Mouse (Mus musculus): ENCODE results near the gene Zfp128. TPM values are rescaled to one million over a fixed set of nuclear protein-coding genes. Genes with fewer than 3 reads are reported as not detected.

Zfp128 gene
- polyA plus RNA-seq, 1 experiment from 2014 or later: 8.7 TPM

DNA sequence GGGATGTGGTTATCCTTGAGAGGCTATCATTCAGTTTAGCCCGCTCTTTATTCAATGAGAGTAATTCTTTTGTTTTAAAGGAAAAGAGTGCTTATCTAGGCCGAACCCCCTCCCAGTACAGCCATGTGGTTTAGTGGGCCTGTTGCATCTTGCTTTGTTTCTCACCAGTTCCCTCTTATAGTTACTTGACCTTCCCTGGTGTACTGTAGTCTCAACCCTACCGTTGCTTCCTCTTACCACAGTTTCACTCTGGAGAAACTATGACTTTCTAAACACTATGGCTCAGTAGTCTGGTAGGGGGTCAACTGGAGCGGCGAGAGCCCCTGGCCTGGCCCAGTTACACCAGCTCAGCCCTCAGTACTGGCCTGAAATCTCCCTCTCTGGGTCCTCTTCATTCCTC lies 6.6 kb downstream of the Zfp128 start:
- Histone ChIP-seq H3K4me2 (ENCODE audit: low read length) (no peak overlapping the region), H3K4me3 (ENCODE audit: low read depth, low read length) (no peak overlapping the region), H3K27ac (ENCODE audit: low read length) (no peak overlapping the region), H3K4me1 (ENCODE audit: control insufficient read depth, insufficient read depth, low read length) (0 out of 2 replicates have a peak, but pooled peaks cover 3% of the 10 kb centered on the region), H3K9ac (ENCODE audit: low read depth, low read length) (no peak overlapping the region), H3K9me3 (replicated peaks; ENCODE audit: control insufficient read depth, low read length, poor library complexity, severe bottlenecking) (no peaks in the 10 kb centered on the region), H3K27me3 (ENCODE audit: control insufficient read depth, insufficient read depth, low read depth, low read length) (no peaks in the 10 kb centered on the region), H3K36me3 (ENCODE audit: control insufficient read depth, insufficient read depth, low read length) (peaks cover 58% of the 10 kb centered on the region)
- ATAC-seq: no peak
- 94% methylated on average over 5 of the region's 5 CpGs for WGBS

DNA sequence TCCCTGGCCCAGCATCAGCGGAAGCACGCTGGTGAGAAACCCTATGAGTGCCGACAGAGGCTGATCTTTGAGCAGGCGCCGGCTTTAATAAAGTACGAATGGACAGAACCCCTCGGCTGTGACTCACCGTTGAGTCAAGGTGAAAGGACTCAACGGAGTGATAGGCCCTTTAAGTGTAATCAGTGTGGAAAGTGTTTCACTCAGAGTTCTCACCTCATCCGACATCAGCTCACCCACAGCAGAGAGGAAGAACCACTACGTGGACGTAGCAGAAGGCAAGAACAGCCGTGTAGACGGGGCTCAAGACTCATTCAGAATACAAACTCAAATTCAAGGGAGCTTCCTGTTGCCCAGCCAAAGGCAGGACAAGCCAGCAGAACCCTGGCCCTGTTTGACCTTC lies 10.0 kb downstream of the Zfp128 start:
- WGBS: 96% methylated on average over 14 of the region's 14 CpGs
- Histone ChIP-seq H3K9me3 (replicated peaks; ENCODE audit: control insufficient read depth, low read length, poor library complexity, severe bottlenecking) (no peaks in the 10 kb centered on the region), H3K36me3 (ENCODE audit: control insufficient read depth, insufficient read depth, low read length) (peaks cover 45% of the 10 kb centered on the region), H3K4me3 (ENCODE audit: low read depth, low read length) (no peak overlapping the region), H3K4me1 (ENCODE audit: control insufficient read depth, insufficient read depth, low read length) (no peaks in the 10 kb centered on the region), H3K27me3 (ENCODE audit: control insufficient read depth, insufficient read depth, low read depth, low read length) (no peaks in the 10 kb centered on the region), H3K27ac (ENCODE audit: low read length) (no peak overlapping the region), H3K4me2 (ENCODE audit: low read length) (no peak overlapping the region), H3K9ac (ENCODE audit: low read depth, low read length) (no peak overlapping the region)
- no peak for ATAC-seq

DNA sequence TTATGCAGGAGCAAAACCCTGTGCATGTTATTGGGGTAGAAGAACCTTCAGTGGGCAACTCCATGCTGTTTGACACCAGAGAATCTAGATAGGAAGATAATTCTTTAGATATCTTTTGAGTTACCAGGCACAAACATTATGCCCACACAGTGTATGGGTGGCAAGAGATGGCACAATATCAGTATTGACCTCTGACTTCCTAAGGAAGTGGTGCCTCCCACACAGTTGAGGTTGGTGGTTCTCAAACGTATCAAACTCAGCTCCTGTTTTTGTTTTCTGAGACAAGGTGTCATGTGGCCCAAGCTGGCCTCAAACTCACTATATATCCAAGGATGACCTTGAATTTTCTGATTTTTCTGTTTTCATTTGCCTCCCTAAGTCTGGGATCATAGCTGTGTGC lies 10.4 kb downstream of the Zfp128 start:
- ATAC-seq: no peak
- peaks cover 43% of the 10 kb centered on the region for H3K36me3 ChIP-seq (ENCODE audit: control insufficient read depth, insufficient read depth, low read length)

DNA sequence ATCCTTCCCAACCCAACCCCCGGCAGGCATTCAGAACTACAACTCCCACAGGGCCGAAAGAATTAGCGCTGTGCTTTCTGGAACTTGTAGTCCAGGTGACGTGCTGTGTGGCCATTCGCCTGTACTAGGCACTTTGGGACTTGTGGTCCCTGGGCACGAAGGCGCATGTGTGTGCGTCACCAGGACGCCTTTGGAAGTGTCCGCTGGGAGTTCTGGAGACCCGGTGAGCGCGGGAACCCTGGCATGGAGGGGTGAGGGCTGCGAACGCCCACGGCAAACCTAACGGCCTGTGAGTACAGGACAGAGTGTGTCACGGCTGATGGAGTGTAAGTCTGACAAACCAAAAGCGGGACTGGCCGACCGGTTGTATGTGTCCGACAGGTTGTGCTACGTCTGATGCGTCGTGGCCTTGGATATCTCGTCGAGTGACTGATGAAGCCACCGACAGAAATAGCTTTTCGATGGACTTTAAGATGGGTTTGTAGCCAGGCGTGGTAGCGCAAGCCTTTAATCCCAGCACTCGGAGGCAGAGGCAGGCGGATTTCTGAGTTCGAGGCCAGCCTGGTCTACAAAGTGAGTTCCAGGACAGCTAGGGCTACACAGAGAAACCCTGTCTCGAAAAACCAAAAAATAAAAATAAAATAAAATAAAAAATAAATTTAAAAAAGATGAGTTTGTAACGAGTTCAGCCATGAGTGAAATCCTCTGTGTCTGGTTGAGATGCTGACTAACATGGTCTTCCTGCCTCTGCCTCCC lies 16.9 kb downstream of the Zfp128 start, which contains the start of gene Zscan22:
TSS of gene Zscan22 (plus strand) at position 161 of the 756 bp plus-strand sequence.
- H3K4me2 ChIP-seq (ENCODE audit: low read length): peak within 1 kb of the TSS; percentile 58
- H3K4me3 ChIP-seq (ENCODE audit: low read depth, low read length): peak within 1 kb of the TSS; percentile 66
- H3K9ac ChIP-seq (ENCODE audit: low read depth, low read length): peak within 1 kb of the TSS; percentile 78
- peak; percentile 99 for ATAC-seq
- no peaks in the 10 kb centered on the region for H3K36me3 ChIP-seq (ENCODE audit: control insufficient read depth, insufficient read depth, low read length)
- H3K27me3 ChIP-seq (ENCODE audit: control insufficient read depth, insufficient read depth, low read depth, low read length): no peaks in the 10 kb centered on the region
- H3K9me3 ChIP-seq (replicated peaks; ENCODE audit: control insufficient read depth, low read length, poor library complexity, severe bottlenecking): no peaks in the 10 kb centered on the region
- WGBS: 6% methylated on average over 36 of the region's 36 CpGs
- peaks cover 8% of the 10 kb centered on the region for H3K4me1 ChIP-seq (ENCODE audit: control insufficient read depth, insufficient read depth, low read length)
- peak within 1 kb of the TSS; percentile 62 for H3K27ac ChIP-seq (ENCODE audit: low read length)

More for the DNA sequence above, 10.4 kb downstream of the Zfp128 start:
- no peak overlapping the region for H3K4me2 ChIP-seq (ENCODE audit: low read length)
- 86% methylated on average over 1 of the region's 1 CpGs for WGBS
- H3K27ac ChIP-seq (ENCODE audit: low read length): no peak overlapping the region
- H3K9ac ChIP-seq (ENCODE audit: low read depth, low read length): no peak overlapping the region
- no peaks in the 10 kb centered on the region for H3K4me1 ChIP-seq (ENCODE audit: control insufficient read depth, insufficient read depth, low read length)
- H3K4me3 ChIP-seq (ENCODE audit: low read depth, low read length): no peak overlapping the region
- H3K9me3 ChIP-seq (replicated peaks; ENCODE audit: control insufficient read depth, low read length, poor library complexity, severe bottlenecking): no peaks in the 10 kb centered on the region
- H3K27me3 ChIP-seq (ENCODE audit: control insufficient read depth, insufficient read depth, low read depth, low read length): no peaks in the 10 kb centered on the region

DNA sequence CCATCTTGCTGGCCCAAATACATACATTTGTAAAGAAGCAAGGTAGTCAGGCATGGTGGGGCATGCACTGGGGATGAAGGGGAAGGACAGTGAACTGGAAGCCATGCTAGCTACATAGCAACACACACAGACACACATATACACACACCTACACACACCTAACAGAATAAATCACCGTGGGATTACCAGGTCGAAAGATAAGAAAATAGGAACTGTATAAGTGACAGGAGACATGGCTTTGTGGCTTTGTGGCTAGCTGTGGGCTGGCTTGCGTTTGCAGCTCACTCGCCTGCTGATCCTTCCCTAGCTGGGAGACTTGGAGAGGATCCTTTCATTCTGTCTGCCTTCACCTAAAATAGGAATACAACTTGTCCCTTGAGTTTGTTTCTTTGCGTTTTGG lies 20.5 kb downstream of the Zfp128 start:
- no peak overlapping the region for H3K9ac ChIP-seq (ENCODE audit: low read depth, low read length)
- no peak overlapping the region for H3K27ac ChIP-seq (ENCODE audit: low read length)
- H3K4me2 ChIP-seq (ENCODE audit: low read length): no peak overlapping the region
- no peaks in the 10 kb centered on the region for H3K27me3 ChIP-seq (ENCODE audit: control insufficient read depth, insufficient read depth, low read depth, low read length)
- H3K4me3 ChIP-seq (ENCODE audit: low read depth, low read length): no peak overlapping the region
- H3K9me3 ChIP-seq (replicated peaks; ENCODE audit: control insufficient read depth, low read length, poor library complexity, severe bottlenecking): no peaks in the 10 kb centered on the region
- H3K36me3 ChIP-seq (ENCODE audit: control insufficient read depth, insufficient read depth, low read length): peaks cover 7% of the 10 kb centered on the region; the same call in 1 of the 2 replicates
- WGBS: 93% methylated on average over 5 of the region's 5 CpGs
- no peak for ATAC-seq
- H3K4me1 ChIP-seq (ENCODE audit: control insufficient read depth, insufficient read depth, low read length): peaks cover 8% of the 10 kb centered on the region

DNA sequence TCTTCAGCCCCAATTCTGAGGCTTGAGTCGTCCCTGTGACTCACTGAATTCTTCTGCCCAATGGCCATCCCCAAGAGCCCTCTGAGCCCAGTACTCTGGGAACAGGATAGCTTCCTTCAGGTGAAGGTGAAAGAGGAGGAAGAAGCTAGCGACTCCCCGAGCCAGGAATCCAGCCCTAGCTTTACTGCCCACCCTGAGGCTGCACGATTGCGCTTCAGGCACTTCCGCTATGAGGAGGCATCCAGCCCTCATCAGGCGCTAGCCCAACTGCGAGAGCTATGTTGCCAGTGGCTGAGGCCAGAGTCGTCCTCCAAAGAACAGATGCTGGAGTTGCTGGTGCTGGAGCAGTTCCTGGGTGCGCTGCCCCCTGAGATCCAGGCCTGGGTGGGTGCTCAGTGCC lies 22.6 kb downstream of the Zfp128 start:
- H3K36me3 ChIP-seq (ENCODE audit: control insufficient read depth, insufficient read depth, low read length): peaks cover 26% of the 10 kb centered on the region
- H3K9me3 ChIP-seq (replicated peaks; ENCODE audit: control insufficient read depth, low read length, poor library complexity, severe bottlenecking): no peaks in the 10 kb centered on the region

DNA sequence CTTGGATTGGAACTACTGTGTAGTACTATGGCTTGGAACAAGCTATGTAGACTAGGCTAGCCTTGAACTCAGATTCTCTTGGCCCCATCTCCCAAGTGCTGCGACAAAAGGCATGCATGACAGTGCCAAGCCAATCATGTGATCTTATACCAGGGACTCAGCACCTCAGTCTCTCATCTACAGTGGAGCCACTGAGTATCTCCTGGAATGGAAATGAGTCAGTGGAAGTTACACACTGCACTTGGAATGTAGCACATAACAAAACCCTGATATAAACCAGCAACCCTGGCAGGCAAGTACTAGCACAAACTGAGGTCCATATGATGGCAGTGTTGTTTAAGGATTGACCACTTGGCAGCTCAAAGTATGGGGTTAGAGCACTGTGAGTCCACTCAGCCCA lies 24.2 kb downstream of the Zfp128 start:
- H3K4me1 ChIP-seq (ENCODE audit: control insufficient read depth, insufficient read depth, low read length): peaks cover 3% of the 10 kb centered on the region; the same call in 1 of the 2 replicates
- WGBS: 100% methylated on average over 1 of the region's 1 CpGs
- H3K9ac ChIP-seq (ENCODE audit: low read depth, low read length): no peak overlapping the region
- H3K27ac ChIP-seq (ENCODE audit: low read length): no peak overlapping the region
- H3K27me3 ChIP-seq (ENCODE audit: control insufficient read depth, insufficient read depth, low read depth, low read length): no peaks in the 10 kb centered on the region
- H3K4me3 ChIP-seq (ENCODE audit: low read depth, low read length): no peak overlapping the region
- peaks cover 26% of the 10 kb centered on the region for H3K36me3 ChIP-seq (ENCODE audit: control insufficient read depth, insufficient read depth, low read length)
- H3K9me3 ChIP-seq (replicated peaks; ENCODE audit: control insufficient read depth, low read length, poor library complexity, severe bottlenecking): no peaks in the 10 kb centered on the region
- H3K4me2 ChIP-seq (ENCODE audit: low read length): no peak overlapping the region
- no peak for ATAC-seq

More for the DNA sequence above, 22.6 kb downstream of the Zfp128 start:
- Histone ChIP-seq H3K4me1 (ENCODE audit: control insufficient read depth, insufficient read depth, low read length) (peaks cover 3% of the 10 kb centered on the region), H3K27ac (ENCODE audit: low read length) (no peak overlapping the region), H3K4me3 (ENCODE audit: low read depth, low read length) (no peak overlapping the region), H3K4me2 (ENCODE audit: low read length) (no peak overlapping the region), H3K9ac (ENCODE audit: low read depth, low read length) (no peak overlapping the region), H3K27me3 (ENCODE audit: control insufficient read depth, insufficient read depth, low read depth, low read length) (no peaks in the 10 kb centered on the region)
- ATAC-seq: no peak
- 61% methylated on average over 10 of the region's 10 CpGs for WGBS

DNA sequence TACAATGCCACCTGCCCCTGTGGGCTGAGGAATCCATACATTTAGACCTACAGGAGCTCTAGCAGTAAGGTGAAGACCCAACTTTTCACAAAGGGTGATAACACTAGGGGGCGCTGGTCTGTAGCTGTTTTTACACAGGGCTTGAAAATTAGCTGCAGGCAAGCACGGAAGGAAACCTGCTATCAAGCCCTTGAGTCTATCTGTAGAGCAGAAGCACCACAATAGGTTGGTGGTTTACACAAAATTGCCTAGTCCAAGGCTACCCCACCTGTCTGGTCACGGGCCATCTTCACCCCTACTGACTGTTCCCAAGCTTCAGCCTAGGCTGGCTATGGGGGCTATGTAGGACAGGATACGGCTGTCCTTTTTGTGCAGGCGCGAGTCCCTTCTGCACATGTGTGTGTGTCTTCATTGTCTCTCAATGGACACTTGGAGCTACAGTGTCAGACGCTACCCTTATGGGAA lies 28.6 kb downstream of the Zfp128 start:
- Histone ChIP-seq H3K27me3 (ENCODE audit: control insufficient read depth, insufficient read depth, low read depth, low read length) (no peaks in the 10 kb centered on the region), H3K9ac (ENCODE audit: low read depth, low read length) (peak overlapping the region; percentile 30; the same call in 1 of the 2 replicates), H3K27ac (ENCODE audit: low read length) (peak overlapping the region; percentile 84), H3K4me2 (ENCODE audit: low read length) (peak overlapping the region; percentile 56), H3K4me1 (ENCODE audit: control insufficient read depth, insufficient read depth, low read length) (peaks cover 3% of the 10 kb centered on the region; the same call in 1 of the 2 replicates), H3K9me3 (replicated peaks; ENCODE audit: control insufficient read depth, low read length, poor library complexity, severe bottlenecking) (no peaks in the 10 kb centered on the region), H3K4me3 (ENCODE audit: low read depth, low read length) (peak overlapping the region; percentile 41), H3K36me3 (ENCODE audit: control insufficient read depth, insufficient read depth, low read length) (peaks cover 24% of the 10 kb centered on the region)
- WGBS: 30% methylated on average over 7 of the region's 7 CpGs
- peak; percentile 51 for ATAC-seq

DNA sequence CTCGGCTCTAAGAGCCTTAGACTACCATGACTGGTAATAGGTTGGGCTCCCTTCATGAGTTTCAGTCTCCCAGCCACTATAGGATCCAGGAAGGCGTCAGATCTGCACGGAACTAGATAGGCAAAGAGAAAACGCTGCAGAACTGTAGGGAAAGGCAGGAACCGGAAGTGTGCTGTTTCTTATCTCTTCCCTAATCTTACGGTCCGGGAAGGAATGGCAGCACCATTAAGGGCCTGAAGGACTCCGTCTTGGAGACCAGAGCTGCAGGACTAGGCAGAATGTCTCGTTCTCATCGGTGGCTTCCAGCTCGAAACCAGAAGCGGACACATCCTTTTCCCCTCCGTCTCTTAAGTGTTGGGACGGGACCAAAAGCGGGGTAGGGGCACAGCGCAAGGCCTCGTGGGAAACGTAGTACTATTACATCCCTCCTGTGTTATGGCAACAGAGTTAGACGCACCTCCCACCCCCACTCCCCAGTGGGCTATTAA lies 29.2 kb downstream of the Zfp128 start:
- Histone ChIP-seq H3K9me3 (replicated peaks; ENCODE audit: control insufficient read depth, low read length, poor library complexity, severe bottlenecking) (no peaks in the 10 kb centered on the region), H3K4me1 (ENCODE audit: control insufficient read depth, insufficient read depth, low read length) (peaks cover 3% of the 10 kb centered on the region; the same call in 1 of the 2 replicates), H3K36me3 (ENCODE audit: control insufficient read depth, insufficient read depth, low read length) (peaks cover 24% of the 10 kb centered on the region), H3K4me2 (ENCODE audit: low read length) (peak overlapping the region; percentile 56), H3K27me3 (ENCODE audit: control insufficient read depth, insufficient read depth, low read depth, low read length) (no peaks in the 10 kb centered on the region), H3K27ac (ENCODE audit: low read length) (peak overlapping the region; percentile 84), H3K4me3 (ENCODE audit: low read depth, low read length) (peak overlapping the region; percentile 41), H3K9ac (ENCODE audit: low read depth, low read length) (peak overlapping the region; percentile 65)
- whole genome bisulfite sequencing: 8% methylated on average over 19 of the region's 19 CpGs
- peak; percentile 88 for ATAC-seq

All from midbrain, embryonic 16.5 days (tissue).